Mouse (Mus musculus): ENCODE results near the gene Itgav.

DNA sequence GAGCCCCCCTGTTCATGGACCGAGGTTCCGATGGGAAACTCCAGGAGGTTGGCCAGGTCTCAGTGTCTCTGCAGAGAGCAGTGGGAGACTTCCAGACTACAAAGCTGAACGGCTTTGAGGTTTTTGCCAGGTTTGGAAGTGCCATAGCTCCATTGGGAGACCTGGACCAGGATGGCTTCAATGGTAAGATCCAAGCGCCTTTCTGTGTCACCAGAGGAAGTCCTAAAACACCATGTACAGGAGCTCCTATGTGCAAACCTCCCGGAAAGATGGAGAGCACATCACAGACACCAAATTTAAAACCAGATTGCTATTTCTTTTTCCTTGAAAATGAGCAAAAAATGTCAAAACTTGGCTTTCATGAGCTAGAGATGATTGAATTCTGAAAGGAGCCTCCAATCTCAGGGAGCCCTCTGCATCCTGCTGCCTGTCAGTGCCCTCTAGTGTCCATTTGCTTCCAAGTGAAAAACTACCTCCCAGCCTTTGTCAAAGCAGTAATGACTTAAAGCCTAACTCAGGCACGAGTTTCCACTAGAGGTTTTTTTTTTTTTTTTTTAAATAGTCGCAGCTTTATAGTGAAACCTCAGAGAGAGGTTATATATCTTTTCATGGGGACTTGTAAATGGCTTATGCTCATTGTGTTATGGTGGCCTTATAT is 47.1 kb downstream of the Itgav start:
- peak; percentile 82 for TF ChIP-seq CTCF (IDR thresholded peaks at IDR 0.05; ENCODE audit: low read depth)
- no peak for TF ChIP-seq EP300 (IDR thresholded peaks at IDR 0.05; ENCODE audit: low read depth)
